In the genomic region with DNA sequence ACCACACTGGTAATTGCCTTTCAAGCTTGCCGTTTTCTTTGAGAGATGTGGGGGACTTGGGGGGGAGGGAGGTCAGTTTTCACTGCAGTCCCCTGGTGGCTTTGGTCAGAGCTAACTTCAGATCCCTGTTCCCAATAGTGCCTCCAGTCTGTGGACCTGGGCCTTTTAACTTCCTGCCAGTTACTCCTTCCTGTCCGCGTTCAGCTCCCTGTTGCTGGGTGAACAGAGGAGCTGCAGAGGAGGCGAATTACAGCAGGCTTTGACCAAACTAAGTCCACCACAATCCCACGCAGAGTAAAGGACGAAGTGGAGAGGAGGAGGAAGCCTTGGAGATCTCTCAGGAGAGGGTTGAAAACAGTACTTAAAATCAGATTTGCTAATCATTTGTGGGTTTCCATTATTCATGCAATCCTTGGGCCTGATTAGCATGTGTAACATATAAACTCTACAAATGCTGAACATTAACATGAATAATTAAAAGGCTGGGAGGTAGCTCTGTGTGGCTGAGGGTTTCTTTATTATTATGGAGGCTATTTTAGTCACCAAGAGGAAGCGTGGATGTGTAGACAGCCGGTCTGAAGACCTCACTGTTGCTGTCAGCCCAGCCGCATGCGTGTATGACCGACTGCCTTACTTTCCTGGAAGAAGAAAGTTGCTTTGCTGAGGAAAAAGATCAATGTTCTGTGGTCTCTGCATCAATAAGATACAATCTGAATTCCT, we compare ENCODE assay signal across 14 mouse cellular contexts. TPM values are rescaled to one million over a fixed set of nuclear protein-coding genes. Genes with fewer than 3 reads are reported as not detected.
DNase-seq lines count a peak whose midpoint lies in the region; ATAC-seq and TF ChIP-seq lines count a peak whose summit lies in the region.
"Had no signal": no experiment of that assay in that cellular context is flagged by ENCODE, and none has a peak within 500 bp of the region (broad histone marks: within the 10 kb centered on the region; RNA-seq: fewer than 3 reads in every experiment).

No protein-coding gene starts in this region.

- no peak for DNase-seq in heart, adult 18-20 months
- no peak for DNase-seq in layer of hippocampus, adult 2 months (ENCODE audit: low spot score in 2 of 2)
- no peak for DNase-seq in layer of hippocampus, adult 11-12 months (ENCODE audit: low spot score)
- no peak for DNase-seq in embryonic facial prominence, embryonic 10.5 days (ENCODE audit: low spot score)
- DNase-seq in cerebellum, adult 9-10 months, result no peak
- DNase-seq: adrenal gland, adult 8-10 months; cerebellum, postnatal 36 days had no signal

- no peak for ATAC-seq in heart, embryonic 13.5 days (ENCODE audit: extremely low read depth, insufficient number of reproducible peaks, low FRiP score, low TSS enrichment)

- H3K27ac ChIP-seq in heart, embryonic 13.5 days (replicated peaks), result peak overlapping the region; percentile 62; the same call in 1 of the 2 replicates
- peak overlapping the region; percentile 32; the same call in 1 of the 2 replicates for H3K27ac ChIP-seq in layer of hippocampus, adult 2 months
- 0 out of 2 replicates have a peak overlapping the region, but pooled peaks have one; percentile 43 for H3K27ac ChIP-seq in ES-Bruce4 (ENCODE audit: insufficient read depth, low read length)
- 0 out of 2 replicates have a peak overlapping the region, but pooled peaks have one; percentile 4 for H3K27ac ChIP-seq in embryonic facial prominence, embryonic 10.5 days (replicated peaks)
- H3K27ac ChIP-seq: hindbrain, embryonic 15.5 days; liver, embryonic 14.5 days; stomach, embryonic 15.5 days had no signal

- no peaks in the 10 kb centered on the region for H3K27me3 ChIP-seq in heart, embryonic 13.5 days (replicated peaks)
- no peaks in the 10 kb centered on the region for H3K27me3 ChIP-seq in ES-Bruce4 (ENCODE audit: control insufficient read depth, insufficient read depth, low read length, poor library complexity, severe bottlenecking)
- no peaks in the 10 kb centered on the region; the same call in 1 of the 2 replicates for H3K27me3 ChIP-seq in embryonic facial prominence, embryonic 10.5 days (replicated peaks; ENCODE audit: low read depth, poor library complexity, severe bottlenecking)
- H3K27me3 ChIP-seq: CH12.LX; heart, embryonic 15.5 days; hindbrain, embryonic 15.5 days; stomach, embryonic 15.5 days had no signal

- peaks cover 37% of the 10 kb centered on the region for H3K4me1 ChIP-seq in heart, embryonic 13.5 days
- peaks cover 25% of the 10 kb centered on the region for H3K4me1 ChIP-seq in ES-Bruce4 (ENCODE audit: control insufficient read depth, insufficient read depth, low read length)
- H3K4me1 ChIP-seq in embryonic facial prominence, embryonic 10.5 days, result peaks cover 21% of the 10 kb centered on the region

- H3K4me3 ChIP-seq in heart, embryonic 13.5 days, result no peak overlapping the region
- no peak overlapping the region for H3K4me3 ChIP-seq in layer of hippocampus, adult 2 months
- H3K4me3 ChIP-seq in ES-Bruce4 (ENCODE audit: low read depth, low read length), result no peak overlapping the region
- H3K4me3 ChIP-seq in embryonic facial prominence, embryonic 10.5 days, result no peak overlapping the region
- H3K4me3 ChIP-seq: heart, embryonic 15.5 days; hindbrain, embryonic 15.5 days; stomach, embryonic 15.5 days had no signal

- peak overlapping the region; percentile 47; the same call in 1 of the 2 replicates for H3K9ac ChIP-seq in heart, embryonic 13.5 days
- H3K9ac ChIP-seq in ES-Bruce4 (ENCODE audit: low read depth, poor library complexity, severe bottlenecking), result no peak overlapping the region
- H3K9ac ChIP-seq: heart, embryonic 15.5 days; hindbrain, embryonic 15.5 days; liver, embryonic 14.5 days; stomach, embryonic 15.5 days had no signal

- no peaks in the 10 kb centered on the region for H3K36me3 ChIP-seq in heart, embryonic 13.5 days
- no peaks in the 10 kb centered on the region for H3K36me3 ChIP-seq in ES-Bruce4 (ENCODE audit: control insufficient read depth, insufficient read depth, low read length, poor library complexity, severe bottlenecking)
- no peaks in the 10 kb centered on the region for H3K36me3 ChIP-seq in embryonic facial prominence, embryonic 10.5 days (replicated peaks)
- H3K36me3 ChIP-seq: heart, embryonic 15.5 days; hindbrain, embryonic 15.5 days; stomach, embryonic 15.5 days had no signal

- TF ChIP-seq POLR2A in ES-Bruce4 (IDR thresholded peaks at IDR 0.05; ENCODE audit: insufficient read depth, low read length), result no peak

- H3K4me2 ChIP-seq in heart, embryonic 13.5 days, result peak overlapping the region; percentile 26; the same call in 1 of the 2 replicates
- H3K4me2 ChIP-seq: heart, embryonic 15.5 days; hindbrain, embryonic 15.5 days; stomach, embryonic 15.5 days had no signal

- no peak for TF ChIP-seq CTCF in layer of hippocampus, adult 2 months (conservative IDR thresholded peaks at IDR 0.05)
- TF ChIP-seq CTCF in ES-Bruce4 (IDR thresholded peaks at IDR 0.05; ENCODE audit: low read depth, low read length), result no peak

- 36% methylated on average over 11 of the region's 11 CpGs for WGBS in heart, embryonic 13.5 days
- WGBS in embryonic facial prominence, embryonic 10.5 days, result 58% methylated on average over 11 of the region's 11 CpGs

- no peaks in the 10 kb centered on the region for H3K9me3 ChIP-seq in heart, embryonic 13.5 days
- no peaks in the 10 kb centered on the region for H3K9me3 ChIP-seq in ES-Bruce4 (replicated peaks; ENCODE audit: control insufficient read depth, insufficient read depth, low read length, poor library complexity, severe bottlenecking)
- H3K9me3 ChIP-seq in embryonic facial prominence, embryonic 10.5 days, result no peaks in the 10 kb centered on the region
- H3K9me3 ChIP-seq: heart, embryonic 15.5 days; hindbrain, embryonic 15.5 days; stomach, embryonic 15.5 days had no signal

- no peak for TF ChIP-seq EP300 in ES-Bruce4 (IDR thresholded peaks at IDR 0.05; ENCODE audit: insufficient read depth, low read depth, low read length)

RNA-seq across cellular contexts. Expression of a gene that starts 33.6 kb away (rescaled TPM):
- 5.9 and 6.6 TPM in 2 replicates for polyA plus RNA-seq in heart, embryonic 13.5 days (2015; fragmentation: Nextera tagmentation; extraction: Ambion mirVana)
- total RNA-seq in heart, adult 18-20 months (2021), result 10 to 100 TPM; 11.2 to 20.6 TPM
- total RNA-seq in layer of hippocampus, adult 2 months (2021), result 100 to 1,000 TPM; 109 to 127 TPM
- polyA plus RNA-seq in ES-Bruce4 (2011; ENCODE audit: insufficient read depth, insufficient read length, low read depth, missing spikeins), result 108 and 126 TPM in 2 replicates
- 6.6 and 8.1 TPM in 2 replicates for polyA plus RNA-seq in embryonic facial prominence, embryonic 10.5 days (2016; fragmentation: Nextera tagmentation; extraction: Ambion mirVana)

Comparison
In these comparisons a context has a peak if more than half of its experiments do, and no peak if none do; other contexts are left out.
1. H3K27ac ChIP-seq: peak in every context shown above with its lines; median percentile 62 in heart, embryonic 13.5 days; 43 in ES-Bruce4; 32 in layer of hippocampus, adult 2 months; 4 in embryonic facial prominence, embryonic 10.5 days.
2. RNA of a gene that starts 33.6 kb away (polyA plus RNA-seq): 108 to 126 TPM in ES-Bruce4; 6.6 to 8.1 TPM in embryonic facial prominence, embryonic 10.5 days and 5.9 to 6.6 TPM in heart, embryonic 13.5 days; every median in the first group is over 10 times any median in the second.